Mouse (Mus musculus): Measurements from ENCODE around the gene Ccdc189.
A peak's percentile ranks its signal among the peaks of the same experiment; 100 is the strongest.

Gene Ccdc189

DNA sequence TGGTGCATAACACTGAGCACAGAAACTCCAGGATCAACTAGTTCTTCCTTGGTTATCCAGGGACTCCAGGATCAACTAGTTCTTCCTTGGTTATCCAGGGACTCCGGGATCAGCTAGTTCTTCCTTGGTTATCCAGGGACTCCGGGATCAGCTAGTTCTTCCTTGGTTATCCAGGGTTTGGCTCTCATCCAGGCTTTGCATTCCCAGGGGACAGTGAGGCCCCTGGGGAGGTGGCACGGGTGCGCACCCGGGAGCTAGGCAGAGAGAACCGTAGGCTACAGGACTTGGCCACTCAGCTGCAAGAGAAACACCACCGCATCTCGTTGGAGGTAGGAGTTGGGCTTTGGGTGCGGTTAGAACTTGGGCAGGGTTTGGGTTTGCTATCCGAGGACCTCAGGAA lies 2.7 kb upstream of the Ccdc189 start:
- DNase-seq (ENCODE audit: low spot score in 2 of 2) = no peak

DNA sequence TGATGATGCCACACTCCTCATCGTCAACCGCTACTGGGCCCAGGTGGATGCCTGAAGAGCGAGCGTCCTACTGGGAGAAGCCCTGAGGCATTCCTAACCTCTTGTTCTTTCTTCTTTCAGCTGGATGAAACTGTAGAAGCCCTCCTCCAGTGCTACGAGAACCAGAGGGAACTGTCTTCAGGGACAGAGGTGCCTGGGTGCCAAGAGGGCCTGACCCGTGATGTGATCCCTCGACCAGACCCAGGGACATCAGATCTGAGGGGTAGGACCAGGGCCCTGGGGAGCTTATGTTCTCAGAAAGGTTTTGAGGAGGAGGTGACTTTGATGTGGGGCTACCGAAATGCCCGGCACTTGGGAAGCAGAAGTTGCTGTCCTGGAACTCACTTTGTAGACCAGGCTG lies 1.2 kb upstream of the Ccdc189 start:
- DNase-seq (ENCODE audit: low spot score in 2 of 2) = no peak

DNA sequence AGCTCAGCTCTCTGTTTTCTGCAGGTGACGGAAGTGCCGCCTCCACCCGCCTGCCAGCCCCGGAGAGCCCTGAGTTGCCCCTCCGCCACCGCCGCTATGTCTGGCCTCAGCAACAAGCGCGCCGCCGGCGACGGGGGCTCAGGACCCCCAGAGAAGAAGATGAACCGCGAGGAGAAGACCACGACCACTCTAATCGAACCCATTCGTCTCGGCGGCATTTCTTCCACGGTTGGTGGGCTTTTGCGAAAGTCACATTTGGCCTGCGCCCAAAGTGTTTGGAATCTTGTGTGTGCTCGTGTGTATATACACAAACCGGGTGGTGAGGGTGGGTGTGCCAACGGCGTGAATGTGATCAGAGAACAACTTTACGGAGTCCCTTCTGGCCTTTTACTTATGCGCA lies 506 bp upstream of the Ccdc189 start:
- no peak for DNase-seq (ENCODE audit: low spot score in 2 of 2)

DNA sequence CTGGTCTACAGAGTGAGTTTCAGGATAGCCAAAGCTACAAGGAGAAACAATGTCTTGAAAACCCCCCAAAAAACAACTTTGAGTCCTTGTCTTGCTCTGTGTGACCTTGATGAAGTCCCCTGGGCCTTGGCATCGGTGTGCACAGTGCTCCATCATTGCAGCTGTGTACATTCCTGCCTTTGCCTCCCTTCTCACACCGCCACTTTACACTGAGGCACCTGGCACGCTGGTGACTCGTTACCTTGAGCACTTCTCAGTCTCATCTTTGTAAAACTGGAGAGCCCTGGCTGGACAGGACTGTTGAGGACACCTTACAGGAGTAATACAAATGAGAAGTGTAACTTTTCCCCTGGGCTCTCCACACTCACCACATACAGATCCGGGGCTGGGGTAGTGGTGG lies 1.2 kb downstream of the Ccdc189 start:
- no peak for DNase-seq (ENCODE audit: low spot score in 2 of 2)

DNA sequence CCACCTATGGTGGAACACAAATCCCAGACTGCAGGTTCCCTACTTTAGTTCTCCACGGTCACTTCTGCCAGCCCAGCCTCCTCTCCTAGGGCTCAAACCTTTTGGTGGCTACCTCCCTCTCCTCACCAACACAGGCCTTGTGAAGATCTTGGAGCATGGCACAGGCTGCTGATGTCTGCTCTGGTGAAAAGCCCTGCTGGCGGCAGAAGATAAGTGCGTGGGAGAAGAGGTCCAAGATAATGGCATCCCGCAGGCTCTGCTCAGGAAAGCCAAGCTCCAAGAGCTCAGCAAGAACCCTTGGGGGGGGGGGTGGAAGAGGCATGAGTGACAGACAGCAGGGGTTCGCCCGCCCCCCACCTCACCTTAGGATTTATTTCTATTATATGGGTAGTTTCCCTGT lies 2.2 kb downstream of the Ccdc189 start:
- peak; percentile 27 to 62 for DNase-seq (ENCODE audit: low spot score in 2 of 2)

DNA sequence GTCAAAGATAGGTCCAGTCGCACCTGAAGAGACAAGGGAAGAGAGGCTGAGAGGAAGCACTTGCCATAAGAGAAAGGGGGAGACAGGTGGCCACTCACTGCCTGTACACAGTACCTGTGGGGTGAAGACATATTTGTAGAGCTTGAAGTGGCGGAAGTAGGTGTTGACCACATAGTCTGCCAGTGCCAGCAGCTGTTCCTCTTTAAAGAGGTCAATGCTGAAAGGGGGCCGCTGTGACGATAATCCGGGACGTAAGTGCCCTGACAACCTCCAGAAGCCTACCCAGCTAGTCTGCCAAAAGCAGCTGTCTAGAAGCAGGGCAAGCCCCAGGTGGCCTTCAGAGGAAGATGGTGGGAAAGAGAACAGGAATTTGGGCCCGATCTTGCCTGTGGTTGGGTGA lies 3.4 kb downstream of the Ccdc189 start:
- DNase-seq (ENCODE audit: low spot score in 2 of 2) = no peak

DNA sequence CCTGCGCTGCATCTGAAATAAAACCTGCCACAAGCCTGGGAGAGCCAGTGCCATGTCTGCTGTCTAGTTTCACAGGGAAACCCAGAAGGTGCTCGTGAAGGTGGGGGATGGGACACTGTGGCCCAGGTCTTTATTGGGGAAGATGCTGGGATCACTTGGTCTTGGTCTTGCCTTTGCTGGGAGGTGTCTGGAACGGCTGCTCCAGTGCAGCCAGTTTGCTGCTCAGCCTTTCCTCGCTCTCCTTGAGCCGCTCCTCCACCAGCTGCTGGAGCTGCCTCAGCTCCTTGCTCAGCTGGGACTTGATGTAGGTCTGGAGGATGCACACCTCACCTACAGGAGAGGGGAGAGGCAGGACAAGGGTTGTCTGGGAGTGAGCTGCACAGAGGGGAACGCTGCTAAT lies 5.1 kb downstream of the Ccdc189 start:
- no peak for DNase-seq (ENCODE audit: low spot score in 2 of 2)

DNA sequence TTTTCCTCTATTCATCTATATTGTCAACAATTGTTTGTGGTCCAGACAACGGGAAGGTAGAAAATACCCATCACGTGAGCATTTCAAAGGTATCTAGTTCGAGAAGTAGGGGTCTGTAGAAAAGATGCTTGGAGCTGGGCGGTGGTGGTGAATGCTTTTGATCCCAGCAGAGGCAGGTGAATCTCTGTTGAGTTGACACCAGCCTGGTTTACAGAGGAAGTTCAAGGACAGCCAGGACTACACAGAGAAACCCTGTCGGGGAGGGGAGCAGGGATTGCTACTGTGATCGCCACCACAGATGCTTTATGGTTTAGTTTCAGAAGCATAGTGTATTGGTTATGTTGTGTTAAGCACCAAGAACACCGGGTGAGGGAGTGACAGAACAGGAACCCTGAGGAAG lies 14.3 kb downstream of the Ccdc189 start:
- DNase-seq (ENCODE audit: low spot score in 2 of 2) = no peak

DNA sequence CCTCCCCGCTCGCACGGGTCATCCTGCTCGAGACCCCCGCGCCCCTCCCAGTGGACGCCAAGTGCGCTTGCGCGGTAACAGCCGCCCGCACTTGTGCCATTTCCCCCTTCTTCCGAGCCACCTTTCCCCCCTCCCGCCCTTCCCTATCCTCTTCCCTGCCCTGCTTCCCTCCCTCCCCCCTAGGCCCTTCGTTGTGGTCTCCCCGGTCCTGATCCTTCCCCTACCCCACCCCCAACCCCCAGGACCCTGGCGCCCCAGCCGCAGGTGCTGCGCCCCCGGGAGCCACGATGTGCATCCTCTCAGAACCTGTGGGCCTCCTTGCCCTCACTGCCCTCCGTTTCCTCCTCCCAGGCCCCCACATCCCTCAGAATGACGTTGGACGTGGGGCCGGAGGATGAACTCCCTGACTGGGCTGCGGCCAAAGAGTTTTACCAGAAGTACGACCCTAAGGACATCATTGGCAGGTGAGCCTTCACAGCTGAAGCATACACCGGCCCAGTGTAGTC lies 14.8 kb downstream of the Ccdc189 start:
- DNase-seq (ENCODE audit: low spot score in 2 of 2) = no peak

DNA sequence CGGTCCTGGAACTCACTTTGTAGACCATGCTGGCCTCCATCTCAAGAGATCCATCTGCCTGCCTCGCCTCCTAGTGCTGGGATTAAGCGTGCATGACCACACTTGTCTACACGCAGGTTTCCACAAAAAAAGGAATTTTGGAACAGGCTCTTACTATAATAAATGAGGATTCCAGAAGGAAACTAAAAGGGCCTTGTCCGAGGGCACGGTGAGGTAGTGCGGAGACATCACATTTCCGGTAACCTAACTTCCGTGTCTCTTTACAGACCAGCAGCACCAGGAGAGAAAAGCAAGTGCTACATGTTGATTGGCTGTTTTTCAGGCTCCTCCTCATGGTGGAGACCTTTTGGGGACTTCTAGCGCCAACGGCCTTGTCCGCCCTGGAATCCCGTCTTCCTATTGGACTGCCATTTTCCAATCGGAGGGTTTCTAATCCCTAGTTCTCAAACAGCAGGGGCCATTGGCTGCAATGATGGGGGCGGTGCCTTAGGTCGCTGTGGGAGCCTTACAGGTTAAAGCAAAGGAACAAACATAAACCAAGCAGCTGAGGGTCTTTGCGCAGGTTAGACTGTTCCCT lies 15.4 kb downstream of the Ccdc189 start, which contains the start of gene Phkg2:
TSS of gene Phkg2 (plus strand) at position 446 of the 577 bp plus-strand sequence.
- peak; percentile 96 to 97 for DNase-seq (ENCODE audit: low spot score in 2 of 2)

DNA sequence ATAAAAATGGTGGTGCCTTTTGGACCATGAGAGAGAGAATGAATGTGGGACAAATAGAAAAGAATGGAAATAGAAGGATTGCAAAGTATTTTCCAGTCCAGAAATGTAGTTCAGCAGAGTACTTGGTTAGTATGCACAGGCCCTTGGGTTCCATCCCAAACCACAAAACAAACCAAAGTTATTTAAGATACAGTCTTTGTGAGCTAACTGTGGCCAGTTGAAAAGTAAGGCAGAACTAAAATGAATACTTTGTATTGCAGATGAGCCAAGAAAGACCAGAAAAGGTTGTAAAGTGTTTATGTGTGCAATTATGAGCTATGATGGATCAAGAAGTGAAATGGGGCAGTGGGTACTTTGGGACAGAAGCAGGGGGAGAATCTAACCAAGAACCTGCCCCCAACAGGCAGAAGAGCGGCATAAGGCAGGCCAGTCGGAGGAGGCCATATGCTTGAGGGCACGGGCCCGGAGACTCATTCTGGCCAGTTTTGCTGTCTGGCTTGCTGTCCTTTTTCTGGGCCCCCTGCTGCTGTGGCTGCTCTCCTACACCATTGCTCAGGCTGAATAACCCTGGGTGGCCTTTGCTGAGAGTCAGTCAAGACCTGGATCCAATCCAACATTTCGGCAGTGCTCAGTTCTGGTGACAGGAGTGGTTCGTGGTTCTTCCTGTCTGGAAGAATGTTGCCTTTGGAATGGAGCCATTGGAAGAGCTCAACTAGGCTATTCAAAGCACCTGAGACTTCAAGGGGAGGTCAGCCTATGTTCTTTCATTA lies 23.8 kb downstream of the Ccdc189 start:
- DNase-seq (ENCODE audit: low spot score in 2 of 2) = no peak

DNA sequence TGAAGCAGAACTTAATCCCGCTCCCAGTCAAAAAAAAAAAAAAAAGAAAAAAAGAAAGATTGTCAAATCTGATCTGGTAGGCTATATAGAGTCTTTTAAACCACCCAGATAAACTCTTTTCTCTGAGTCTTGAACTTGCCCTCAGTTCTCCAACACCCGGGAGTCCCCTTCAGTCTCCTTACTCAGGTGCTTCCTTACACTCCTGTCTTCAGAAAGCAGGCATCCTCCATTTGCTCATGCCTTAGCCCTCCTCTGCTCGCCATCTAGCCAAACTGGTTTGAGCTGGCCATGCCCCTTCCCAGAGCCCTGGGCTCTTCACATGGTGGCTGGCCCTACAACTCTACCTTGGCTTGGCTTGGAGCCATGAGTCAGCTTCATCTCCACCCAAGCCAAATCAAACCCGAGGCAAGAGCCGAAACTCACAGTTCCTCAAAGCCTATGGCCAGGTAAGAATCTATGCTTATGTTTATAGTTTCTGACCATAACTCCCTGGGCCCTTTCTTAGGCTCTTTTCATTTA lies 27.0 kb downstream of the Ccdc189 start, which contains the start of gene Tmem265:
TSS of gene Tmem265 (plus strand) at position 51 of the 519 bp plus-strand sequence.
- no peak for DNase-seq (ENCODE audit: low spot score in 2 of 2)

DNA sequence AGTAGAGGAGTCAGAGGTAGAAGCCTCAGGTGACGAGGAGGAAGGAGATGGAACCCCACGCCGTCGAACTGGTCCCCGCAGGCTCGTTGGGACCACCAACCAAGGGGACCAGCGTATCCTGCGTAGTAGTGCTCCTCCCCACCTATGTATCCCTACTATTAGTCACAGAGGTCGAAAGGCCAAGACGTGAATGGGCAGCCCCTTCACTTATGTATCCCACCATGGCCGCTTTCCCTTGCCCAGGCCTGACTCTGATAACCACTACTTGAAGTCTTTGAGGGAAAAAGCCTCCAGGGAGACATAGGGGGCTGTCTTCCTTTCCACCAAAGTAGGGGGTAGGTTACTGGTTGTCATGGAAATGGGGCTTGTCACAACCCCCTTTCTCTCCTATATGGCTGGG lies 27.8 kb downstream of the Ccdc189 start:
- DNase-seq (ENCODE audit: low spot score in 2 of 2) = no peak

DNA sequence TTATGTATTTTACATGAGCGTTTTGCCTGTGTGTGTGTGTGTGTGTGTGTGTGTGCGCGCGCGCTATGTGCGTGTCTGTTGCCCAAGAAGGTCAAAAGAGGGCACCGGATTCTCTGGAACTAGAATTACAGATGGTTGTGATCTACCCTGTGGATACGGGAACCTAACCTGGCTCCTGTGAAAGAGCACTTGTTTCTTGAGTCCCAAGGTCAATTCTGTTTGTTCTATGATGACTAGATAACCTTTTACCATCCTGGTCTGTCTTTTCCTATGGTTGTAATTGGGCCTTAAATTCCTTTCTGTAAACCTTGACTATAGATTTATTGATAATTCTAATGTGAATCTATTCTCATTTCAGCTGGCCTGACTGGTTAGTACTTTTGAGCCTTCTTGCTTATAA lies 36.8 kb downstream of the Ccdc189 start:
- DNase-seq (ENCODE audit: low spot score in 2 of 2) = no peak

DNA sequence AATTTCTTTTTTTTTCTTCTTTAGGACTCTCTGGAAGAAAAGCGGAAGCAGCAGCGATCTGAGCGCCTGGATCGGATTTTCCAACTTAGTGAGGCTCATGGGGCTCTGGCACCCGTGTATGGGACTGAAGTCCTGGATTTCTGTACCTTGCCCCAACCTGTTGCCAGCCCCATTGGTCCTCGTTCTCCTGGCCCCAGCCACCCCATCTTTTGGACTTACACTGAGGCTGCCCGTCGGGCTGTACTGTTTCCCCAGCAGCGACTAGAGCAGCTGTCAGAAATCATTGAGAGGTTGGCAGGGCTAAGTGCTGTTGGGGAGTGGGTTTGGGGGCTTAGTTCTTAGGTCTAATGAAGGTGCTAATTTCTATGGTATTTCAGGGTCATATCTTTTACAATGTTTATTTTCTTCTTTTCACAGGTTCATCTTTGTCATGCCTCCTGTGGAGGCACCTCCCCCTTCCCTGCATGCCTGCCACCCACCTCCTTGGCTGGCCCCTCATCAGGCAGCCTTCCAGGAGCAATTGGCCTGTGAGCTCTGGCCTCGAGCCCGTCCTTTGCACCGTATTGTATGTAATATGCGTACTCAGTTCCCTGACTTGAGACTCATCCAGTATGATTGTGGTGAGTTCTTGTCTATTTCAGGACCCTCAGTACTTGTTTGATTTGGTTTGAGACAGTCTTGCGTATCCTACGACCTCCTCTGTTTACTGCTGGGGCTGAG lies 39.1 kb downstream of the Ccdc189 start:
- no peak for DNase-seq (ENCODE audit: low spot score in 2 of 2)

DNA sequence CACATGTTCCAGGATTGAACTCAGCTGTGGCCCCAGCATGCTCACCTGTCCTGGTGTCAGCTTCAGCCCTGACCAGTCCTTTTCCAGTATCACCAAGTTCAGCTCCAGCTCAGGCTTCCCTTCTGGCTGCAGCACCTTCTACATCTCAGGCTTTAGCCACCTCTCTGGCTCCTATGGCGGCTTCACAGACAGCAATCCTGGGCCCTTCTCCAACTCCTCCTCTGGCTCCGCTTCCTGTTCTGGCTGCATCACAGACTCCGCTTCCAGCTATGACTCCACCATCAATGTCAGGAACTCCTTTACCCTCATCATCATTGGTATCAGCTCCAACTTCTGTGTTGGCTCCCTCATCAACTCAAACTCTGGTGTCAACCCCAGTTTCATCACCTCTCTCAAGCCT lies 46.7 kb downstream of the Ccdc189 start:
- DNase-seq (ENCODE audit: low spot score in 2 of 2) = no peak

All from spleen, postnatal 36 days (tissue).